Mouse (Mus musculus) heart, adult 2 months (tissue): ENCODE measurements around the gene Agpat1.

Experiments
- CTCF ChIP-seq: fragments of 200-600 bp; IDR thresholded peaks from 2 replicates; pipeline ENCODE4 v1.8.1; 2022; ENCODE audit warnings: antibody characterized with exemption, mild to moderate bottlenecking, moderate library complexity
- POLR2A ChIP-seq: fragments of 200-500 bp; IDR thresholded peaks from 2 replicates; pipeline ENCODE4 v1.6.1; 2011; ENCODE audit warnings: mild to moderate bottlenecking, low read depth, low read length, control low read depth; ENCODE audit not compliant: insufficient read depth

DNA sequence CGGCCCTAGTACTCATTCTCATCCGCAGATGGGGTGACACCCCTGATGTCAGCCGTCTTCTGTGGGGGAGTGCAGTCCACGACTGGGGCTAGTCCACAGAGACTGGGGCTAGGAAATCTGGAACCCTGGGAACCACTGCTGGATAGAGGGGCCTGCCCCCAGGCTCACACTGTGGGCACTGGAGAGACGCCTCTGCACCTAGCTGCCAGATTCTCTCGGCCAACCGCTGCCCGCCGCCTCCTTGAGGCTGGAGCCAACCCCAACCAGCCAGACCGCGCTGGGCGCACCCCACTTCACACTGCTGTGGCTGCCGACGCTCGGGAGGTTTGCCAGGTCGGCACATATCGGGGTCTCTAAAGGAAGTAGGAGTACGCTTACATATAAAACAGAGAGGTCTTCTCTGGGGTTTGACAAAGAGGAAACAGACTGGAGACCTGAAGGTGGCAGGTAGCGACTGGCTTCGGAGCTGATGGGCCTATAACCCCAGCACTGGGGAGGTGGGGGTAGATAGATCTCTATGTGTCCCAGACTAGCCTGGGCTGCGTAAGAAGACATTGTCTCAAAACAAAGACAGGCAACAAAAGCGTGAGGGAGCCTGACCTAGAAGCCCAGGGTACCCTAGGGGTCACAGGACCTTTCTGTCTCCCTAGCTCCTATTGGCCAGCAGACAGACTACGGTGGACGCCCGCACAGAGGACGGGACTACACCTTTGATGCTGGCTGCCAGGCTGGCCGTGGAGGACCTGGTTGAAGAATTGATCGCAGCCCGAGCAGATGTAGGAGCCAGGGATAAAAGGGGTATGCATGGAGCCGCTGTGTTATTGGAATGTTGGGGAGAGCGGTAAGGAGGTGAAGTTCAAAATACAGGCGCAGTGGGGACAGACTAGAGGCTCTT lies 17.9 kb upstream of the Agpat1 start:
- TF ChIP-seq POLR2A (no peak), CTCF (no peak)
